Mouse (Mus musculus): ENCODE measurements around the gene Fam76a. TPM values are rescaled to one million over a fixed set of nuclear protein-coding genes. Genes with fewer than 3 reads are reported as not detected.

The Fam76a gene
- polyA plus RNA-seq, 1 experiment from 2014 or later, result 31.7 TPM

DNA sequence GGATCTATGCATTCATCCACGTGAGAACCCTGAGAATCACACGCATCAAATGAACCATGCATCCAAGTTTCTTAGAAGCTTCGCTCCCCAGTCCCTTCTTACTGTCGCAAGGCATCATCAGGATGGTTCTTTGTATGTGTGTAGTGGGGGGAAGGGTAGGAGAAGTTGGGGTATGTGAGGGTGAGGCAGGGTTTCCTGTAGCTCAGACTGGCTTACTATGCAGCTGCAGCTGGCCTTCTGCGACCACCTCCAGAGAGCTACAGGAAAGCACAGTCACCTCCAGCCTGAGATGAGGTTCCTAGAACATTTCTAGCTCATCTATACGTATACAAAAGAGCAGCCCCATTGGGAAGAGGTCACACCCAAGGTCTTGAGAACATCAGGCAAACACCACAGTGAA is 10.2 kb downstream of the Fam76a start:
- no peak for DNase-seq (ENCODE audit: low spot score, missing footprints)
- WGBS, result 88% methylated on average over 6 of the region's 6 CpGs
- H3K4me3 ChIP-seq (ENCODE audit: low read depth, low read length), result no peak overlapping the region

GRCm38 (mm10) chr4:132905843-132906360 is 16.5 kb downstream of the Fam76a start:
- ATAC-seq (ENCODE audit: low FRiP score) (no peak), DNase-seq (ENCODE audit: low spot score, missing footprints) (no peak)
- Histone ChIP-seq H3K4me2 (no peak overlapping the region), H3K9me3 (ENCODE audit: control insufficient read depth, low read length) (no peaks in the 10 kb centered on the region), H3K9ac (ENCODE audit: low read length) (no peak overlapping the region), H3K36me3 (ENCODE audit: control insufficient read depth, insufficient read depth, low read length) (peaks cover 12% of the 10 kb centered on the region), H3K27ac (ENCODE audit: low read depth, low read length) (no peak overlapping the region), H3K27me3 (ENCODE audit: control insufficient read depth, insufficient read depth, low read length) (no peaks in the 10 kb centered on the region), H3K4me1 (ENCODE audit: control insufficient read depth, insufficient read depth, low read length) (no peaks in the 10 kb centered on the region), H3K4me3 (ENCODE audit: low read depth, low read length) (no peak overlapping the region)
- 91% methylated on average over 5 of the region's 5 CpGs for WGBS

More for the DNA sequence above, 10.2 kb downstream of the Fam76a start:
- H3K4me2 ChIP-seq, result no peak overlapping the region
- no peaks in the 10 kb centered on the region for H3K4me1 ChIP-seq (ENCODE audit: control insufficient read depth, insufficient read depth, low read length)
- no peak overlapping the region for H3K9ac ChIP-seq (ENCODE audit: low read length)
- no peaks in the 10 kb centered on the region for H3K27me3 ChIP-seq (ENCODE audit: control insufficient read depth, insufficient read depth, low read length)
- no peaks in the 10 kb centered on the region for H3K9me3 ChIP-seq (ENCODE audit: control insufficient read depth, low read length)
- H3K27ac ChIP-seq (ENCODE audit: low read depth, low read length), result no peak overlapping the region
- peaks cover 15% of the 10 kb centered on the region for H3K36me3 ChIP-seq (ENCODE audit: control insufficient read depth, insufficient read depth, low read length)
- ATAC-seq (ENCODE audit: low FRiP score), result no peak

DNA sequence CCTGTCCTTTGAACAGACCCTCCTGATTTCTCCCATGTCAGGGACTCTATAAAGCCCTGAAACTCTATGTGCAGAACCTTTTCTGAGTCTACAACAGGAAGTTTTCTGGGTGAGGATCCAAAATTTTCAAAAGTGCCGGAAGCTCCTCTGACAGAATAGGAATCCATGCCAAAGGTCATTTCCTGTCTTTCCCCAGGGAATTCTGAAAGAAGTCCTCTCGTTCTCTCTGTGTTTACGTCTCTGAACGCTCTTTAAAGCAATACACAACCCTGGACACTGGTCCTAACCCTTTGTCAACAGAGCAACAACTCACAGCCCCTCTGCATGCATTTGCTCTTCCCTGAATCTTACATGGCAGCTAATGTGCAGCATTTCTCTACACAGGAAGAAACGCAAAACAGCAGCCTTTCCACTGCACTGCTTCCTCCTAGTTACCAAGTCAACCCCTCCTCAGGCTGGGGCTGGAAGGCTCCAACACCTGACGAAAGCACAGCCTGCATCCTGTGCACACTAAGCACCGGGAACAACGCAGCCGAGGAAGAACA is 17.5 kb downstream of the Fam76a start:
- H3K36me3 ChIP-seq (ENCODE audit: control insufficient read depth, insufficient read depth, low read length), result peaks cover 9% of the 10 kb centered on the region
- H3K9ac ChIP-seq (ENCODE audit: low read length), result no peak overlapping the region
- H3K4me3 ChIP-seq (ENCODE audit: low read depth, low read length), result no peak overlapping the region
- H3K4me2 ChIP-seq, result no peak overlapping the region
- H3K9me3 ChIP-seq (ENCODE audit: control insufficient read depth, low read length), result no peaks in the 10 kb centered on the region
- 87% methylated on average over 9 of the region's 9 CpGs for WGBS
- DNase-seq (ENCODE audit: low spot score, missing footprints) (no peak), ATAC-seq (ENCODE audit: low FRiP score) (no peak)
- H3K27me3 ChIP-seq (ENCODE audit: control insufficient read depth, insufficient read depth, low read length), result no peaks in the 10 kb centered on the region
- H3K4me1 ChIP-seq (ENCODE audit: control insufficient read depth, insufficient read depth, low read length), result no peaks in the 10 kb centered on the region
- H3K27ac ChIP-seq (ENCODE audit: low read depth, low read length), result no peak overlapping the region

DNA sequence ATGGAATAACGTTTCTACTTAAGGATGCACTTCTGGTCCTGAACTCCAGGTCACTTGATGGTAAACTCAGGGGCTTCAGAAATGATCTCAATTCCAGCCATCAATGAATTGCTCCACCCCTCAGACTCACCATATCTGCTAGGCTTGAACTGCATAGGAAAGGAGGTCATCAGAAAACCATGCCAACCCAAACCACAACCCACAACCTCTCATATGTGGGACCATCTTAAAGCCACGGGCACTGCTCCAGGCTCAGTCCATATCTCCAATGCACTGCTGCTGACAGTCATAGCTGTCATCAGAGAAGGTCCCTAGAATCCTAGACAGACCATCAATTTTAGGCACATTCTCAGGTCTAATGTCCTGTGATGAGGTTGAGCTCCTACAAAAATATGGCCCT is 18.3 kb downstream of the Fam76a start:
- Histone ChIP-seq H3K27me3 (ENCODE audit: control insufficient read depth, insufficient read depth, low read length) (no peaks in the 10 kb centered on the region), H3K27ac (ENCODE audit: low read depth, low read length) (no peak overlapping the region), H3K4me2 (no peak overlapping the region), H3K36me3 (ENCODE audit: control insufficient read depth, insufficient read depth, low read length) (peaks cover 7% of the 10 kb centered on the region; the same call in 1 of the 2 replicates), H3K9me3 (ENCODE audit: control insufficient read depth, low read length) (no peaks in the 10 kb centered on the region), H3K4me1 (ENCODE audit: control insufficient read depth, insufficient read depth, low read length) (no peaks in the 10 kb centered on the region), H3K9ac (ENCODE audit: low read length) (no peak overlapping the region), H3K4me3 (ENCODE audit: low read depth, low read length) (no peak overlapping the region)
- WGBS, result 88% methylated on average over 2 of the region's 2 CpGs
- no peak for DNase-seq (ENCODE audit: low spot score, missing footprints)
- no peak for ATAC-seq (ENCODE audit: low FRiP score)

- no peaks in the 10 kb centered on the region for H3K36me3 ChIP-seq (ENCODE audit: control insufficient read depth, insufficient read depth, low read length)
- DNase-seq (ENCODE audit: low spot score, missing footprints) (no peak), ATAC-seq (ENCODE audit: low FRiP score) (no peak)
- H3K4me1 ChIP-seq (ENCODE audit: control insufficient read depth, insufficient read depth, low read length), result peaks cover 6% of the 10 kb centered on the region; the same call in 1 of the 2 replicates
- H3K27me3 ChIP-seq (ENCODE audit: control insufficient read depth, insufficient read depth, low read length), result no peaks in the 10 kb centered on the region
- 93% methylated on average over 9 of the region's 9 CpGs for WGBS
- H3K9me3 ChIP-seq (ENCODE audit: control insufficient read depth, low read length), result no peaks in the 10 kb centered on the region
- H3K4me2 ChIP-seq, result no peak overlapping the region
- no peak overlapping the region for H3K4me3 ChIP-seq (ENCODE audit: low read depth, low read length)
- H3K9ac ChIP-seq (ENCODE audit: low read length), result no peak overlapping the region
- H3K27ac ChIP-seq (ENCODE audit: low read depth, low read length), result no peak overlapping the region
Measured at GRCm38 (mm10) chr4:132898197-132898596, 24.2 kb downstream of the Fam76a start.

- Histone ChIP-seq H3K4me3 (ENCODE audit: low read depth, low read length) (no peak overlapping the region), H3K27ac (ENCODE audit: low read depth, low read length) (no peak overlapping the region), H3K9ac (ENCODE audit: low read length) (no peak overlapping the region), H3K27me3 (ENCODE audit: control insufficient read depth, insufficient read depth, low read length) (no peaks in the 10 kb centered on the region), H3K36me3 (ENCODE audit: control insufficient read depth, insufficient read depth, low read length) (no peaks in the 10 kb centered on the region), H3K4me1 (ENCODE audit: control insufficient read depth, insufficient read depth, low read length) (peaks cover 6% of the 10 kb centered on the region; the same call in 1 of the 2 replicates), H3K9me3 (ENCODE audit: control insufficient read depth, low read length) (no peaks in the 10 kb centered on the region), H3K4me2 (no peak overlapping the region)
- ATAC-seq (ENCODE audit: low FRiP score) (no peak), DNase-seq (ENCODE audit: low spot score, missing footprints) (no peak)
- WGBS, result 6% methylated on average over 7 of the region's 7 CpGs
Measured at GRCm38 (mm10) chr4:132894402-132894801, 28.0 kb downstream of the Fam76a start.

GRCm38 (mm10) chr4:132884844-132885374 is 37.4 kb downstream of the Fam76a start:
- no peaks in the 10 kb centered on the region for H3K36me3 ChIP-seq (ENCODE audit: control insufficient read depth, insufficient read depth, low read length)
- no peaks in the 10 kb centered on the region for H3K9me3 ChIP-seq (ENCODE audit: control insufficient read depth, low read length)
- WGBS, result 16% methylated on average over 9 of the region's 9 CpGs
- H3K4me3 ChIP-seq (ENCODE audit: low read depth, low read length), result peak overlapping the region; percentile 94
- H3K27ac ChIP-seq (ENCODE audit: low read depth, low read length), result peak overlapping the region; percentile 20; the same call in 1 of the 2 replicates
- ATAC-seq (ENCODE audit: low FRiP score) (peak; percentile 10; the same call in 1 of the 2 replicates), DNase-seq (ENCODE audit: low spot score, missing footprints) (no peak)
- H3K9ac ChIP-seq (ENCODE audit: low read length), result peak overlapping the region; percentile 91
- peaks cover 15% of the 10 kb centered on the region for H3K4me1 ChIP-seq (ENCODE audit: control insufficient read depth, insufficient read depth, low read length)
- H3K27me3 ChIP-seq (ENCODE audit: control insufficient read depth, insufficient read depth, low read length), result no peaks in the 10 kb centered on the region
- H3K4me2 ChIP-seq, result peak overlapping the region; percentile 75

DNA sequence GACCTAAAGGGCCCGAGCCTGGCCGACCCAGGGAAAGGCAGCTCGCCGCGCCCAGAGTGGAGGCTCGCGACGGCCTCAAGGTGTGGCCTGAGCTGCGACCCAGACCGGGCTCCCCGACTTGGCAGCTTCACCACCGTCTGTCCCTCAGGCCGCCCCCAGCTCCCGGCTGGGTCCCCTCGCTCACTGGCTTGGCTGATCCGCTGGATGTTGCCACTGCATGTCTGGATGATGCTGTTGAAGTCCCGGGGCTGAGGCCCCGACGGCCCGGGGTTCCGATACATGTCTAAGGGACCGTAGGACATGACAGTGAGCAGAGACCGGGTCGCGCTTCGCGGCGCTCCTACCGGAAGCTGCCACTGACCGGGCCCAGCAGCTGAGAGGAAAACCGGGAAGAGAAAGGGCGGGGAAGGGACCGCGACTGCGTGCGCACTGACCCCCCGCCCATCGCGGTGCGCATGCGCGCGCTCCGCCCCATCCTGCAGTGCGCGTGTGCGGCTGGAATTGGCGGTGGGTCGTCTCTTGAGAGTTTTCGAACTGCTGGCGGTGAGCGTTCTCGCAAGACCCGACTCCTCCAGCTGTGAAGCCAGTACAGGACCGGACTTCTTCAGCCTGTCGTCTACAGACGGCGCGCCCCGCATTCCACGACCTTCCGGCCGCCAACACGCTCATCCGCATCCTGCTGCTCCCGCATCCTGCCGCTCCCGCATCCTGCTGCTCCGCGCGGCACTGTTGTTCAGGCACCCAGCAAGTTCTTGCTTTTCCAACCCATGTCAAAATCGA is 38.1 kb downstream of the Fam76a start, which contains the start of gene Stx12:
Gene Stx12 (minus strand): TSS at position 446 of the 780 bp plus-strand sequence.
- Histone ChIP-seq H3K36me3 (ENCODE audit: control insufficient read depth, insufficient read depth, low read length) (no peaks in the 10 kb centered on the region), H3K27ac (ENCODE audit: low read depth, low read length) (peak within 1 kb of the TSS; percentile 73; the same call in 1 of the 2 replicates), H3K4me1 (ENCODE audit: control insufficient read depth, insufficient read depth, low read length) (peaks cover 15% of the 10 kb centered on the region), H3K4me3 (ENCODE audit: low read depth, low read length) (peak within 1 kb of the TSS; percentile 94), H3K4me2 (peak within 1 kb of the TSS; percentile 75), H3K27me3 (ENCODE audit: control insufficient read depth, insufficient read depth, low read length) (no peaks in the 10 kb centered on the region), H3K9me3 (ENCODE audit: control insufficient read depth, low read length) (no peaks in the 10 kb centered on the region), H3K9ac (ENCODE audit: low read length) (peak within 1 kb of the TSS; percentile 91)
- WGBS, result under 1% methylated on average over 72 of the region's 72 CpGs
- DNase-seq (ENCODE audit: low spot score, missing footprints), result peak; percentile 100
- ATAC-seq (ENCODE audit: low FRiP score), result peak; percentile 95
